Mouse (Mus musculus) stomach, postnatal 0 days (tissue): ENCODE measurements around the gene Gnpnat1.

Experiments used
- CTCF ChIP-seq: IDR thresholded peaks from 2 replicates; pipeline ENCODE4 v1.5.1; 2016; ENCODE audit warnings: antibody characterized with exemption, low read depth, mild to moderate bottlenecking, moderate library complexity
- EP300 ChIP-seq: optimal IDR thresholded peaks from 2 replicates; pipeline ENCODE3; 2016; ENCODE audit warnings: antibody characterized with exemption

- no peak for TF ChIP-seq CTCF
- no peak for TF ChIP-seq EP300
Observed at GRCm38 (mm10) chr14:45452861-45453512, 48.3 kb upstream of the Gnpnat1 start.
